Mouse (Mus musculus): ENCODE measurements around the gene Olfr53. TPM values are rescaled to one million over a fixed set of nuclear protein-coding genes. Genes with fewer than 3 reads are reported as not detected.

The Olfr53 gene
- not detected in 2 replicates for polyA plus RNA-seq (2012; ENCODE audit: low replicate concordance)

DNA sequence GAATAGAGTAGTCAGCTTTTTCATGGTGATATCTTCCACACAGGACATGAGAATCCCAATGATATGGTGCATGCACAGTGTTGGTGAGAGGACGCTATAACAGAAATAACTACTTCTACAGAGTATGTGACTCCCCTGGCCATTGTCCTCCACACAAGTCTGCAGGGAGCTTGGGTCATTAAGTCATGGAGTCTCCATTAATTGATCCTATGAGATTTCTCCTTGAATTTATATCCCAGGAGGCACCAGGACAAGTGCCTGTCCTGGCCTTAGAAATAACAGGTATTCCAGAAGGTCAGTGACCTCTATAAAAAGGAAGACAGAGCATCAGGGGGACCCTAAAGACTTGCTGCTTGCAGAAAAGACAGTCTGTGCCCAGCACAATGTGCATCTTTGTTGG, at the start of gene Olfr53:
Gene Olfr53 (plus strand): TSS at position 301 of the 400 bp plus-strand sequence.

DNA sequence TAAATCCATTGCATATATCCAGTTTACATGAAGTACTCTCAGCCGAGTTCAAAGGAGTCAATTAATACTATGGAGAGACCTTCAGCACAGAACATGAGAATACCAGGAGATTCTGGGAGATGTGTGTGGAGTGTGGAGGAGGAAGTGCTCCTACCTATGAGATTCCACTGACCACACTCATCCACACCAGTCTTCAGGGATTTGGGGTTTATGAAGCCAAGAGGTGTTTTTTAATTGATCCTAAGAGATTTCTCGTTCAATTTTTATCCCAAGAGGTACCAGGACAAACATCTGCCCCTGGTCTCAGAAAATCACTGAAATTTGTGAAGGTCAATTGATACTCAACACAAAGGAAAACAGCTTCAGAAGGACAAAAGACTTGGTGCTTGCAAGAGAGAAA, 45.3 kb upstream of the Olfr53 start, which contains the start of gene Olfr46:
Gene Olfr46 (plus strand): TSS at position 301 of the 400 bp plus-strand sequence.

DNA sequence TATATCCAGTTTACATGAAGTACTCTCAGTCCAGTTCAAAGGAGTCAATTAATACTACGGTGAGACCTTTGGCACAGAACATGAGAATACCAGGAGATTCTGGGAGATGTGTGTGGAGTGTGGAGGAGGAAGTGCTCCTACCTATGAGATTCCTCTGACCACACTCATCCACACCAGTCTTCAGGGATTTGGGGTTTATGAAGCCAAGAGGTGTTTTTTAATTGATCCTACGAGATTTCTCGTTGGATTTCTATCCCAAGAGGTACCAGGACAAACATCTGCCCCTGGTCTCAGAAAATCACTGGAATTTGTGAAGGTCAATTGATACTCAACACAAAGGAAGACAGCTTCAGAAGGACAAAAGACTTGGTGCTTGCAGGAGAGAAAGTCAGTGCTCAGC, 17.6 kb upstream of the Olfr53 start, which contains the start of gene Olfr61:
Gene Olfr61 (plus strand): TSS at position 301 of the 400 bp plus-strand sequence.

DNA sequence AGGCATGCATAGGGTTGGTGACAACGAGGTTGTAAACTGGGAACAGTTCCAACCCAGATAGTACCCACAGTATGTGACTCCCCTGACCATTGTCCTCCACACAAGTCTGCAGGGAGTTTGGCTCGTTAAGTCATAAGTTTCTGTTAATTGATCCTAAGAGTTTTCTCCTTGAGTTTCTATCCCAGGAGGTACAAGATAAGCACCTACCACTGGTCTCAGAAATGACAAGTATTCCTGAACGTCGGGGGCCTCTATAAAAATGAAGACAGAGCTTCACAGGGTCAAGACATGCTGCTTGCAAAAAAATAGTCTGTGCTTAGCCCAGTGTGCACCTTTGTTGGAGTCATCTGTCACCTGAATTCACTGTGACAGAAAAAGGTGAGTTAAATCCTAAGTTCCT, 13.4 kb downstream of the Olfr53 start, which contains the start of gene Olfr539:
Gene Olfr539 (plus strand): TSS at position 301 of the 400 bp plus-strand sequence.

DNA sequence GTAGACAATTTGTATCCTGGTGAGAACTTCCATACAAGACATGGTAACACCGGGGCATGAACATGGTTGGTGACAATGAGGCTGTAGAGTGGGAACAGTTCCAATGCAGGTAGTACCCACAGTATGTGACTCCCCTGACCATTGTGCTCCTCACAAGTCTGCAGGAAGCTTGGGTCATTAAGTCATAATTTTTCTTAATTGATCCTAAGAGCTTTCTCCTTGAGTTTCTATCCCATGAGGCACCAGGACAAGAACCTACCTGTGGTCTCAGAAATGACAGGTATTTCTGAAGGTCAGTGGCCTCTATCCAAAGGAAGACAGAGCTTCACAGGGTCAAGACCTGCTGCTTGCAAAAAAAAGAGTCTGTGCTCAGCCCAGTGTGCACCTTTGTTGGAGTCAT, 35.4 kb downstream of the Olfr53 start, which contains the start of gene Olfr45:
Gene Olfr45 (plus strand): TSS at position 301 of the 400 bp plus-strand sequence.

DNA sequence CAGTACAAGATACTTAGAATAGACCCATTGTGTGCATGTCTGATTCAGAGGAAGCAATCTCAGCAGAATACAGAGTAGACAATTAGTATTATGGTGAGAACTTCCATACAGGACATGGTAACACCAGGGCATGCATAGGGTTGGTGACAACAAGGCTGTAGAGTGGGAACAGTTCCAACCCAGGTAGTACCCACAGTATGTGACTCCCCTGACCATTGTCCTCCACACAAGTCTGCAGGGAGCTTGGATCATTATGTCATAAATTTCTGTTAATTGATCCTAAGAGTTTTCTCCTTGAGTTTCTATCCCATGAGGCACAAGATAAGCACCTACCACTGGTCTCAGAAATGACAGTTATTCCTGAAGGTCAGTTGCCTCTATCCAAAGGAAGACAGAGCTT, 50.7 kb downstream of the Olfr53 start, which contains the start of gene Olfr541:
Gene Olfr541 (plus strand): TSS at position 301 of the 400 bp plus-strand sequence.

Other genes starting within 250 kb of the Olfr53 start
- gene Olfr531, start 243.5 kb upstream of the Olfr53 start, polyA plus RNA-seq (2012; ENCODE audit: low replicate concordance): not detected in 2 replicates
- not detected in 2 replicates for gene Olfr532, start 224.8 kb upstream of the Olfr53 start, polyA plus RNA-seq (2012; ENCODE audit: low replicate concordance)
- not detected in 2 replicates for gene Olfr533, start 183.1 kb upstream of the Olfr53 start, polyA plus RNA-seq (2012; ENCODE audit: low replicate concordance)
- not detected in 2 replicates for gene Olfr535, start 162.2 kb upstream of the Olfr53 start, polyA plus RNA-seq (2012; ENCODE audit: low replicate concordance)
- gene Olfr536, start 139.1 kb upstream of the Olfr53 start, polyA plus RNA-seq (2012; ENCODE audit: low replicate concordance): not detected in 2 replicates
- gene Olfr538, start 78.6 kb upstream of the Olfr53 start, polyA plus RNA-seq (2012; ENCODE audit: low replicate concordance): not detected in 2 replicates
- gene Olfr46, start 45.2 kb upstream of the Olfr53 start, polyA plus RNA-seq (2012; ENCODE audit: low replicate concordance): not detected in 2 replicates
- not detected in 2 replicates for gene Olfr61, start 17.5 kb upstream of the Olfr53 start, polyA plus RNA-seq (2012; ENCODE audit: low replicate concordance)
- 0.01 TPM in 1 of 2 replicates, not detected in the other for gene Olfr539, start 13.5 kb downstream of the Olfr53 start, polyA plus RNA-seq (2012; ENCODE audit: low replicate concordance)
- not detected in 2 replicates for gene Olfr45, start 35.5 kb downstream of the Olfr53 start, polyA plus RNA-seq (2012; ENCODE audit: low replicate concordance)
- gene Olfr541, start 50.8 kb downstream of the Olfr53 start, polyA plus RNA-seq (2012; ENCODE audit: low replicate concordance): not detected in 2 replicates
- not detected in 2 replicates for gene Cyp2e1, start 117.3 kb downstream of the Olfr53 start, polyA plus RNA-seq (2012; ENCODE audit: low replicate concordance)
- gene Syce1, start 141.4 kb downstream of the Olfr53 start, polyA plus RNA-seq (2012; ENCODE audit: low replicate concordance): 0.18 TPM in 1 of 2 replicates, not detected in the other
- not detected in 2 replicates for gene Zfp941, start 175.7 kb downstream of the Olfr53 start, polyA plus RNA-seq (2012; ENCODE audit: low replicate concordance)
- not detected in 2 replicates for gene Urah, start 188.6 kb downstream of the Olfr53 start, polyA plus RNA-seq (2012; ENCODE audit: low replicate concordance)
- not detected in 2 replicates for gene Scgb1c1, start 199.1 kb downstream of the Olfr53 start, polyA plus RNA-seq (2012; ENCODE audit: low replicate concordance)
- not detected in 2 replicates for gene Odf3, start 201.4 kb downstream of the Olfr53 start, polyA plus RNA-seq (2012; ENCODE audit: low replicate concordance)
- not detected in 2 replicates for gene Gm45785, start 209.9 kb downstream of the Olfr53 start, polyA plus RNA-seq (2012; ENCODE audit: low replicate concordance)
- gene Ric8a, start 210.5 kb downstream of the Olfr53 start, polyA plus RNA-seq (2012; ENCODE audit: low replicate concordance): 84.4 and 159 TPM in 2 replicates
- gene Bet1l, start 211.1 kb downstream of the Olfr53 start, polyA plus RNA-seq (2012; ENCODE audit: low replicate concordance): 5.3 and 13.3 TPM in 2 replicates
- gene Psmd13, start 235.5 kb downstream of the Olfr53 start, polyA plus RNA-seq (2012; ENCODE audit: low replicate concordance): 14.0 and 45.3 TPM in 2 replicates
- gene Sirt3, start 235.9 kb downstream of the Olfr53 start, polyA plus RNA-seq (2012; ENCODE audit: low replicate concordance): 25.2 and 43.6 TPM in 2 replicates

Data from hematopoietic multipotent progenitor cell, adult 10-12 weeks (in vitro differentiated cells).